Mouse (Mus musculus) CH12.LX (cell line): Measurements from ENCODE around the gene Gpx5. TPM values are rescaled to one million over a fixed set of nuclear protein-coding genes. Genes with fewer than 3 reads are reported as not detected.

Experiments used
- DNase-seq: peaks from one replicate; pipeline ENCODE4 v3.0.0-alpha.2; 2013; ENCODE audit errors: extremely low read depth
- H3K27ac ChIP-seq: 2 replicates; pipeline ENCODE4 v1.5.1; 2012; ENCODE audit warnings: low read depth, mild to moderate bottlenecking, control low read depth, moderate library complexity; ENCODE audit not compliant: insufficient read depth
- H3K27me3 ChIP-seq: replicated peaks from 2 replicates; pipeline ENCODE3; 2012; ENCODE audit warnings: inconsistent platforms
- H3K36me3 ChIP-seq, 2 experiments: replicated peaks in 1 of 2; 2 replicates each; pipeline versions ENCODE3 to v1.6.1; 2012; ENCODE audit warnings: inconsistent platforms in 1 of 2, low read length in 1 of 2, mild to moderate bottlenecking in 1 of 2, mixed read lengths in 1 of 2, moderate library complexity in 1 of 2; ENCODE audit not compliant: control insufficient read depth in 1 of 2, insufficient read depth in 1 of 2
- H3K4me1 ChIP-seq, 2 experiments: 2 replicates each; pipeline ENCODE4 v1.6.1; 2012; ENCODE audit warnings: inconsistent platforms in 1 of 2, moderate library complexity in 1 of 2; ENCODE audit not compliant: insufficient read depth in 2 of 2, control insufficient read depth in 1 of 2
- H3K4me2 ChIP-seq: 2 replicates; pipeline ENCODE4 v1.6.1; 2012; ENCODE audit warnings: low read depth, mild to moderate bottlenecking, control low read depth; ENCODE audit not compliant: poor library complexity, insufficient read depth, severe bottlenecking
- H3K4me3 ChIP-seq, 3 experiments: fragments of 150-350 bp in 1 of 3; sonication (generic) in 1 of 3; replicated peaks in 1 of 3; 2 replicates each; pipeline versions ENCODE3 to v1.5.1; 2011 to 2012; ENCODE audit warnings: low read depth in 2 of 3, low read length in 2 of 3, mild to moderate bottlenecking in 2 of 3, moderate library complexity in 2 of 3, control low read depth in 1 of 3, improper control_type of control experiment in 1 of 3, inconsistent platforms in 1 of 3, mixed read lengths in 1 of 3; ENCODE audit not compliant: poor library complexity in 1 of 3
- H3K79me2 ChIP-seq: replicated peaks from 2 replicates; pipeline ENCODE4 v1.6.1; 2012; ENCODE audit warnings: mild to moderate bottlenecking, moderate library complexity; ENCODE audit not compliant: control insufficient read depth, poor library complexity, insufficient read depth, severe bottlenecking; ENCODE audit errors: extremely low read depth
- H3K9ac ChIP-seq: 2 replicates; pipeline ENCODE4 v1.6.1; 2012; ENCODE audit warnings: low read depth, mild to moderate bottlenecking, control low read depth, moderate library complexity; ENCODE audit not compliant: insufficient read depth
- H3K9me3 ChIP-seq: replicated peaks from 2 replicates; pipeline ENCODE3; 2012; ENCODE audit warnings: low read length, inconsistent platforms, mixed read lengths
- CHD1 ChIP-seq: IDR thresholded peaks from 2 replicates; pipeline ENCODE4 v1.6.1; 2012; ENCODE audit warnings: low read depth, low read length, improper control_type of control experiment, inconsistent platforms
- CHD2 ChIP-seq: IDR thresholded peaks from 2 replicates; pipeline ENCODE4 v1.6.1; 2011; ENCODE audit warnings: low read length, improper control_type of control experiment
- CTCF ChIP-seq, 2 experiments: IDR thresholded peaks in 1 of 2; conservative IDR thresholded peaks in 1 of 2; 2 replicates each; pipeline ENCODE4 v1.5.1; 2011 to 2012; ENCODE audit warnings: low read depth in 2 of 2, low read length in 2 of 2, improper control_type of control experiment in 1 of 2, inconsistent platforms in 1 of 2, mild to moderate bottlenecking in 1 of 2, moderate library complexity in 1 of 2
- E2F4 ChIP-seq: IDR thresholded peaks from 2 replicates; pipeline ENCODE4 v1.6.1; 2011; ENCODE audit warnings: low read depth, low read length, improper control_type of control experiment; ENCODE audit not compliant: insufficient replicate concordance
- ELF1 ChIP-seq: IDR thresholded peaks from 2 replicates; pipeline ENCODE4 v1.6.1; 2014; ENCODE audit warnings: low read depth, mild to moderate bottlenecking, inconsistent platforms, low read length, improper control_type of control experiment
- ETS1 ChIP-seq: conservative IDR thresholded peaks from 2 replicates; pipeline ENCODE4 v1.6.1; 2012; ENCODE audit warnings: low read depth, mild to moderate bottlenecking, inconsistent platforms, low read length, improper control_type of control experiment, moderate library complexity
- JUN ChIP-seq: IDR thresholded peaks from 2 replicates; pipeline ENCODE4 v1.6.1; 2011; ENCODE audit warnings: low read depth, mild to moderate bottlenecking, low read length, improper control_type of control experiment, moderate library complexity; ENCODE audit not compliant: insufficient read depth
- JUND ChIP-seq: conservative IDR thresholded peaks from 2 replicates; pipeline ENCODE4 v1.6.1; 2011; ENCODE audit warnings: low read depth, low read length, improper control_type of control experiment
- MAFK ChIP-seq: IDR thresholded peaks from 2 replicates; pipeline ENCODE4 v1.6.1; 2011; ENCODE audit warnings: low read length, improper control_type of control experiment; ENCODE audit not compliant: insufficient replicate concordance
- MAX ChIP-seq: IDR thresholded peaks from 2 replicates; pipeline ENCODE4 v1.6.1; 2011; ENCODE audit warnings: low read length, improper control_type of control experiment
- MAZ ChIP-seq: IDR thresholded peaks from 2 replicates; pipeline ENCODE4 v1.6.1; 2012; ENCODE audit warnings: low read depth, mild to moderate bottlenecking, inconsistent platforms, low read length, improper control_type of control experiment, moderate library complexity
- MYC ChIP-seq: IDR thresholded peaks from 2 replicates; pipeline ENCODE4 v1.6.1; 2011; ENCODE audit warnings: low read depth, mild to moderate bottlenecking, improper control_type of control experiment, low read length
- NRF1 ChIP-seq: IDR thresholded peaks from 2 replicates; pipeline ENCODE4 v1.6.1; 2014; ENCODE audit warnings: low read depth, mild to moderate bottlenecking, inconsistent platforms, low read length, improper control_type of control experiment, moderate library complexity
- POLR2A ChIP-seq: IDR thresholded peaks from 2 replicates; pipeline ENCODE4 v1.6.1; 2011; ENCODE audit warnings: low read depth, mild to moderate bottlenecking, improper control_type of control experiment, low read length
- RCOR1 ChIP-seq: conservative IDR thresholded peaks from 2 replicates; pipeline ENCODE4 v1.6.1; 2012; ENCODE audit warnings: low read depth, mild to moderate bottlenecking, inconsistent platforms, low read length, improper control_type of control experiment
- SIN3A ChIP-seq: IDR thresholded peaks from 2 replicates; pipeline ENCODE4 v1.6.1; 2012; ENCODE audit warnings: low read length, improper control_type of control experiment, inconsistent platforms
- TBP ChIP-seq: conservative IDR thresholded peaks from 2 replicates; pipeline ENCODE4 v1.6.1; 2011; ENCODE audit warnings: low read depth, low read length, improper control_type of control experiment
- TCF12 ChIP-seq: IDR thresholded peaks from 2 replicates; pipeline ENCODE4 v1.6.1; 2014; ENCODE audit warnings: low read depth, mild to moderate bottlenecking, inconsistent platforms, low read length, improper control_type of control experiment
- USF1 ChIP-seq: IDR thresholded peaks from 2 replicates; pipeline ENCODE4 v1.6.1; 2014; ENCODE audit warnings: low read depth, mild to moderate bottlenecking, inconsistent platforms, low read length, improper control_type of control experiment
- ZKSCAN1 ChIP-seq: IDR thresholded peaks from 2 replicates; pipeline ENCODE4 v1.6.1; 2012; ENCODE audit warnings: low read depth, inconsistent platforms, low read length, improper control_type of control experiment, borderline replicate concordance
- ZMIZ1 ChIP-seq: IDR thresholded peaks from 2 replicates; pipeline ENCODE4 v1.6.1; 2012; ENCODE audit warnings: low read depth, mild to moderate bottlenecking, inconsistent platforms, low read length, improper control_type of control experiment
- dilution Hi-C: fragments of 300-500 bp; cut with MboI; formaldehyde crosslinking; loops from 2 replicates; pipeline ENCODE4 v1.14.3; 2020; ENCODE audit warnings: low sequenced_read_pairs; ENCODE audit not compliant: extremely low pct_unique_long_range_greater_than_20kb, extremely low pct_ligation_motif_present
- in situ Hi-C: fragments of 300-500 bp; cut with MboI; formaldehyde crosslinking; loops from 3 replicates; pipeline ENCODE4 v1.14.3; 2019; ENCODE audit warnings: low sequenced_read_pairs, low pct_ligation_motif_present, low pct_unique_long_range_greater_than_20kb, mixed read lengths
- polyA plus RNA-seq: library from polyadenylated mRNA; unstranded; fragments of >175 nt; gene quantifications from 2 replicates; pipeline ENCODE4 v1.2.1, GENCODE M21; 2012; ENCODE audit warnings: low read depth; ENCODE audit not compliant: insufficient read length
- total RNA-seq, 2 experiments: library from RNA; depleted of rRNA; stranded (reverse); fragments of 300-350 nt in 1 of 2; fragments of >200 nt in 1 of 2; gene quantifications; 2 replicates each; pipeline ENCODE4 v1.2.3; 2012 to 2014

Gene Gpx5
- total and polyA plus RNA-seq, 3 experiments = not detected

DNA sequence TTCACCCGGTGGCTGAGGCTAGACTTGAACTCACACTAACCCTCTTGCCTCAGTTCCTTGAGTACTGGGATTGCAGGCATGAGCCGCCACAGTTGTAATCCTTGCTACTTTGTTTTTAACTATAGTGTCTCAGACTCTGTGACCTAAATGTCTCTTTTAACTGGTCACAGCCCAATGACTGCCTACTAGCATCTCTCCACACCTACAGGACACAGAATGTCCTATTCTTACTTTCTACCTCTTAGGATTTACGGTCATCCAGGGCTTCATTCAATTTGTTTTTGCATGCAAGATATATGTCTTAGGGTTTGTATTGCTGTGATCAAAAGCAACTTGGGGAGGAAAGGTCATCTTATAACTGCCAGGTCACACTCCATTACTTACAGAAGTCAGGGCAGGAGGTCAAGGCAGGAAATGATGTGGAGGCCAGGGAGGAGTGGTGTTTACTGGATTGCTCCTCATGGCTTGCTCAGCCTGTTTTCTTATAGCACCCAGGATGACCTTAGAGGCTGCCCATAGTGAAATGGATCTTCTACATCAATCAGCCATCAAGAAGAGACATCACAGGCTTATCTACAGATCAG lies 12.0 kb upstream of the Gpx5 start:
- Histone ChIP-seq H3K4me1 (peaks cover 0 to 1% of the 10 kb centered on the region in 2 experiments; a peak in 1 of 4 replicates), H3K4me3 (no peak overlapping the region), H3K27ac (no peak overlapping the region), H3K79me2 (no peaks in the 10 kb centered on the region), H3K9ac (no peak overlapping the region), H3K4me2 (no peak overlapping the region; the same call in 1 of the 2 replicates), H3K36me3 (no peaks in the 10 kb centered on the region)
- in situ Hi-C loops (no loop called here), dilution Hi-C loops (no loop called here)
- no peak for TF ChIP-seq ETS1
- TF ChIP-seq USF1 = no peak
- TF ChIP-seq ZKSCAN1 = no peak
- no peak for TF ChIP-seq MAZ
- TF ChIP-seq RCOR1 = no peak
- TF ChIP-seq, all 38 proteins: peak for 0
- Histone ChIP-seq H3K9me3 (no peaks in the 10 kb centered on the region), H3K27me3 (no peaks in the 10 kb centered on the region)
- no peak for DNase-seq

DNA sequence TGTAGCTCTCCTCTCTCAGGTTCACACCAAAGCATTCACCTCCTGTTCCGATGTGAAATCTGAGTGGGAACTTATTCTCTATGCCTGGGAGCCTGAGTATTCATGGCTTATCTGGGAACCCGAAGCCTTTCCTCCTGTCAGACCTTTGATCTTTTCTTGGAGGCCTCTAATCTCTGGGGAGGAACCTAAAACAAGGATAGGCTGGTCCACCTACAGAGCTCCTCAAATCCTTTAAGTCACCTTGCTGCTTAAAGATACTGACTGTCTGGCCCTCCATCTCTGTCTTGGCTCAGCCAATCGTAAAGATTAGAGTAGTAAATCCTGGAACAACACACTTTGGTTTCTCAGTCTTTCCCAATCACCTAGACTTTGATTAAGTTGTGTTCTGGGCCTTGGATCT lies 6.0 kb upstream of the Gpx5 start:
- TF ChIP-seq NRF1 (no peak), CTCF (conservative IDR thresholded peaks at IDR 0.05 in 1 of 2, IDR thresholded peaks at IDR 0.05 in 1 of 2; ENCODE audit: low read depth in 2 of 2, low read length in 2 of 2) (no peak), MAZ (no peak), SIN3A (no peak), POLR2A (no peak), ZKSCAN1 (no peak), JUN (no peak), TCF12 (no peak), ZMIZ1 (no peak), ELF1 (no peak), TBP (no peak), CHD2 (no peak), MYC (no peak), USF1 (no peak), JUND (no peak), MAFK (no peak), E2F4 (no peak), MAX (no peak), CHD1 (no peak)
- dilution Hi-C loops (no loop called here), in situ Hi-C loops (no loop called here)
- DNase-seq = no peak
- no peaks in the 10 kb centered on the region for H3K36me3 ChIP-seq
- no peaks in the 10 kb centered on the region for H3K79me2 ChIP-seq
- H3K4me1 ChIP-seq = 0 out of 4 replicates have a peak, but pooled peaks cover 0 to 3% of the 10 kb centered on the region in 2 experiments
- H3K4me3 ChIP-seq = no peak overlapping the region
- H3K27me3 ChIP-seq = no peaks in the 10 kb centered on the region
- H3K9ac ChIP-seq = no peak overlapping the region
- H3K27ac ChIP-seq = no peak overlapping the region
- no peak overlapping the region for H3K4me2 ChIP-seq
- no peaks in the 10 kb centered on the region for H3K9me3 ChIP-seq
